Comparison of ENCODE assay signal across 1 mouse cellular context in genomic region chr11:103412950-103413423, GRCm38 (mm10).
TF ChIP-seq lines count a peak whose summit lies in the region.

No protein-coding gene starts in this region.

TF ChIP-seq in CH12.LX, 34 proteins besides CTCF, POLR2A, EP300 and RAD21 (continued from another document):
- peak; percentile 94 for TF ChIP-seq MAX (IDR thresholded peaks at IDR 0.05; ENCODE audit: low read length)
- no peak for TF ChIP-seq NELFE (IDR thresholded peaks at IDR 0.05; ENCODE audit: low read depth, low read length)
- TF ChIP-seq ETS1 (conservative IDR thresholded peaks at IDR 0.05; ENCODE audit: low read depth, low read length) = peak; percentile 98
- peak; percentile 76; the same call in 1 of the 2 replicates for TF ChIP-seq MAFK (IDR thresholded peaks at IDR 0.05; ENCODE audit: insufficient replicate concordance, low read length)
- TF ChIP-seq USF1 (IDR thresholded peaks at IDR 0.05; ENCODE audit: low read depth, low read length) = peak; percentile 87
- no peak; the same call in 1 of the 2 replicates for TF ChIP-seq MAZ (IDR thresholded peaks at IDR 0.05; ENCODE audit: low read depth, low read length)
- peak; percentile 82 for TF ChIP-seq CHD1 (IDR thresholded peaks at IDR 0.05; ENCODE audit: low read depth, low read length)
- TF ChIP-seq SIN3A (IDR thresholded peaks at IDR 0.05; ENCODE audit: low read length) = peak; percentile 95
- peak; percentile 91 for TF ChIP-seq BHLHE40 (IDR thresholded peaks at IDR 0.05; ENCODE audit: low read depth, low read length)
- TF ChIP-seq KAT2A (IDR thresholded peaks at IDR 0.05; ENCODE audit: insufficient replicate concordance, low read length) = 0 out of 2 replicates have a peak, but pooled peaks have one; percentile 34
